Mouse (Mus musculus) kidney, adult 11 months (tissue): ENCODE data around the gene Narf.
A peak's percentile ranks its signal among the peaks of the same experiment; 100 is the strongest.

Experiments used
- DNase-seq: peaks from one replicate; pipeline ENCODE4 v3.0.0; 2022

The Narf gene

DNA sequence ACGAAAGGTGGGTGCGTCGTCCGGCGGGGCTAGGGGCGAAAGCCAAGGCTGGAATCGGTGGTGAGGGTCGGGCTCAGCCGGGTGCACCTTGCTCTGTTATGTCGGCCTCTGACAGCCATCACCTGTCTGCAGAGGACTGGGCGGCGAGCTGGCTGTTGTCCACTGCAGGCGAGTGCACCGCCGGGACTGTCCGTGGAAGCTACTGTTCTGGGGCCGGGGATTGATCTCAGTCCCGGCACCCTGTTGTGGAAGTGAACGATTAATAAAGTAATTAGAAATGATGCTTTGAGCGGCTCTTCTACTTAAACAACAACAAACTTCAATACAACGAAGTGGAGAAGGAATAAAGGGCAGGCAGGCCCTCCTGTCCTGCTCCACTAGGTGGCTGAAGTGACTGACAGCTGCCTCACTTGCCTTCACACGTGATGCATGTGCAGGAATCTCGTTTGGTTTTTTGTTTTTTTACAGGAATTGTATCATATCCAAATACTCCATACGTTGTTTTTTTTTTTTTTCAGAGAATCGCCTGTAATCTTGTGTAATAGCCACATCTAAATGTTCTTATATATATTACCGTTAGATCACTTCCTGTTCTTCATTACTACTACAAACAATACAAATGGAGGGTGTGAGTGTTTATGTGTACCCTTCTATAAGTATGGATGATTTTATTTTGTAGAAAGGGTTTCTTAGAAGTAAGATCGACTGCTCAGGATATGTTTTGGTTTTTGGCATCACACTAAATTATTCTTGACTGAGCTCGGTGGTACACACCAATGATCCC is 484 bp downstream of the Narf start:
- peak; percentile 68 for DNase-seq

DNA sequence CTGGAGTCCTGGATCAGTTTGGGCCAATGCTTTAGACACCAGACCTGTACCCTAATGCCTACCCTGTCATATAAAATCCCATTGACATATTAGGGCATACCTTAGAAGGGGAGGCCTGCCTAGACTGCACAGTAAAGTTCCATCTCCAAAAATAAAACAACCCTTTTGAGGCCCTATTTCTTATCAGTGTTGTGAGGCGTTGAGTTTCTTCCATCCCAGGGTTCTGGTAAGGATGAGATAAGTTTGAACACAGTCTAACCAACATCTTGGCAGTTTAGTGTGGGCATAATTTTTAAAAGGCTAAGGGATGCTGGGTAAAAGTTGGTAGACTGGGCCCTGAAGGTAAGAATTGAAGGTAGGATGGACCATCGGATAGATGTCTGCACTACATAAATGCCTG is 2.6 kb downstream of the Narf start:
- DNase-seq, result no peak

DNA sequence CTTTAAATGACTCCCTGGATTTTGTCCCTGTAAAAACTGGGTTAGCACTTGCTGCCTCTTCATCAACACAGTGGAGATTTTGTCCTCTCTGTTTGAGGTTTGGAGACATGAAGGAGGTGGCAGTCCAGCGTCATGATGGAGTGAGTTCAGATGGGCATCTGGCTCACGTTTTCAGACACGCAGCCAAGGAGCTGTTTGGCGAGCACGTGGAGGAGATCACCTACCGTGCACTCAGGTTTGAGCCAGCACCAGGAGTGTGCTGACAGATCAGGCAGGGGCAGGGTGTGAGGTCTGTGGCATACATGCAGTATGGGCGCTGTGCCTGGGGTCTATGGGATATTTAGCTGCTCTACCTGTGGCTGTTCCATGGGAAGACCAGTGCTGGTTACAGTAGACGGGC is 13.1 kb downstream of the Narf start:
- no peak for DNase-seq

DNA sequence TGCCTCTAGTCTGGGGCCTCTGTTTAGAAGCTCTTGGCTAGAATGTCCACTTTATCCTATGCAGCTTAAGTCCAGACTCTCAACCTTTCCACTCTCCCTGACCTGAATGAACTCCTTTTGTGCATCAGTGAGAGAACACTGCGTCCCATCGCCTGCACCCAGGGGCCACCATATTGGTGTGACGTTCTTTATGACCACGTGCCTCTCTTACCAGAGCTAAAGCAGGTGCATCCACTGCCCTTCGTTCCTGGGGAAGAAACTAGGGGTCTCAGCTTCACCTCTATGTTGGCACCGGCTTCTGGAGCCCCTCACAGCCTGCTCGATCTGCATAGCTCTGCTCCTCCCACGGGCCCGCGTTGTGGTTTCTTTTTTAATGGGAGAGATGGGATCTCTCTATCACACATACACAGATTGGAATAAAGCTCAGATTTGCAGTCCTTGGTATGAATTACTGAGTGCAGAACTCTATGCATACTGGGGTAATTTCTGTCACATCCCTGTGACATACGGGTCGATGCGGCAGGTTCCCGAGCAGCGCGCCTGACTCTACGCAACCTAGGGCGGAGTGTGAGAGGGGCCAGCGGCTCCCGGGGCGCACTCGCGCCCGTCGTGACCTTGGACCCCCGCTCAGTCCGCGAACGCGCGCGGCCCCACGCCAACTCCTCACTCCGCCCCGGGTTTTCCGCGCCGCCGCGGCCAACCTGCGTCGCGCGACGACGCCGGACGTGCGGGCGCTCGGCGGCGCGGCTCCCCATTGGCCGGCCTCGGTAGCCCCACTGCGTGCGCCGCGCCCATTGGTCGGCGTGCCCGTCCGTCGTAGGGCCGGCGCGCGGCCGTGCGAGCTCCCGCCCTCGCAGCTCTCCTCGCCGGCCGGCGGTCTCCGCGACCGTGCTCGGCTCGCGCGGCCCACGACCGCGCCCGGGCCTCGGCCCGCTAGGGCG is 22.4 kb downstream of the Narf start, which contains the start of gene Foxk2:
TSS of gene Foxk2 (plus strand) at position 831 of the 941 bp plus-strand sequence.
- DNase-seq, result peak; percentile 86

DNA sequence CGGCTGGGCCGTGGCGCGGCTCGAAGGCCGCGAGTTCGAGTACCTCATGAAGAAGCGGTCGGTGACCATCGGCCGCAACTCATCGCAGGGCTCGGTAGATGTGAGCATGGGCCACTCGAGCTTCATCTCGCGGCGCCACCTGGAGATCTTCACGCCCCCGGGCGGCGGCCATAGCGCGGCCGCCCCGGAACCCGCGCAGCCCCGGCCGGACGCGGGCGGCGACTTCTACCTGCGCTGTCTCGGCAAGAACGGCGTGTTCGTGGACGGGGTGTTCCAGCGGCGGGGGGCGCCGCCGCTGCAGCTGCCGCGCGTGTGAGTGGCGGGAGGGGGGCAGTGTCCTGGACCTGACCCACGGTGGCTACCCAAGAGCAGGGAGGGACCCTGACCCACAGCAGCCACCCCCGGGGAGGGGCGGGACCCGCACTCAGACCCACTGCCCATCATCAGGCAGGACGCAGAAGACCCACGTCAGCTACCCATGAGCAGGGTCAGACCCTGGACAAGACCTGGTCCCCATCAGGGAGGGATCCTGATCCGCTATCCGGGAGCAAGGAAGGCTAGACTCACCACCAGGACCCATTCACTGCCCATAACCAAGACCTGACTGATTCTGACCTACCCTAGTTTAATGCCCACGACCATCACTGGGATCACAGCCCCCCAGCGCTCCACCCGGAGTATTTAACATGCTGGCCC is 23.3 kb downstream of the Narf start:
- peak; percentile 34 for DNase-seq

DNA sequence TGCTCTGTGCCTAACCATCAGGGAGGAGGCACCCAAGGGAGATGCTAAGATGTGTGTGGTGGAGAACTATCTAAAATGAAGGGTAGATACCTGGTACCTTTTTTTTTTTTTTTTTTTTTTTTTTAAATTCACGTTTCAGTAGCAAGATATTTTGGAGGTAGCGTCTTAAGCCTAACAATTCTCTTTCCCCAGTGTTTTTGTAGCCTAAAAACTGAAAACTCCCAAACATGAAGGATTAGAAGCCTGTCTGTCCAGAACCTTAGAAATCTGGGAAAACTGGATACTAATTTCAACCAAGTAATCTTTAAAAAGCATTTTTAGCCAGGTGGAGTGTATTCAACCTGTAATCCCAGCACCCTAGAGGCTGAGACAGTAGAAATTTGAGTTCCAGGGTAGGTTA is 24.0 kb downstream of the Narf start:
- no peak for DNase-seq

DNA sequence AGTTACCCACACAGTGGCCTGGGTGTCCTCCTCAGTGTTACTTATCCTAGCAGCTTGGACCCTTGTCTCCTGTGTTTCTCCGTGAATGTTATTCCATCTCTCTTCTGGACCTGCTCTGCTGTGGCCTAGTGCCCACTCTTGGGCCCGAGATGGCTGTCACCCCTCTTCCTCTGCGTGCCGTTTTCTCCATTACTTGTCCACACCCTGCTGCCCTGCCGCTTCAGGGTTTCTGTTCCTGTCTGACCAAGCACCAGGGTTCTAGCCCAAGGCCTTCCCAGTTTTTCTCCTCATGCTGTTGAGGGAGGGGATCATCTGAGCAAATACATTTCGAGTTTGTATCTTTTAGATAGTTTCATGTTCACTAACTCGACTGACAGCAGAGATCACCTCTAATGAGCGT is 40.5 kb downstream of the Narf start:
- no peak for DNase-seq

DNA sequence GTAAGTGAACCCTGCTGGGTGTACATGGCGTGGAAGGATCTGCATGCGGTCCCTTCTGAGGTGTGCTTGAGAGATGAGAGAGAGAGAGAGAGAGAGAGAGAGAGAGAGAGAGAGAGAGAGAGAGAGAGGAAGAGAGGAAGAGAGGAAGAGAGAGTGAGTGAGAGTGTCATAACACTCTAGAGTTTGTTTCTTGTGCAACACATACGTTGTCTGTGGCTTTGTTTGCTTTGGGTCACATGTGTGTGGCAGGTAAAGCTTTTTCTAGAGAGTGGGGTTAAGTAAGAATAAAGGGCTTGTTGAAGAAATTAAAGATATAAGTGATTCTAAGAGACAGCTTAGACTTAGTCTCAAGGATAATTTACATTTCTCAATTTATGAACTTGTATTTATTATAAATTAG is 41.0 kb downstream of the Narf start:
- no peak for DNase-seq

DNA sequence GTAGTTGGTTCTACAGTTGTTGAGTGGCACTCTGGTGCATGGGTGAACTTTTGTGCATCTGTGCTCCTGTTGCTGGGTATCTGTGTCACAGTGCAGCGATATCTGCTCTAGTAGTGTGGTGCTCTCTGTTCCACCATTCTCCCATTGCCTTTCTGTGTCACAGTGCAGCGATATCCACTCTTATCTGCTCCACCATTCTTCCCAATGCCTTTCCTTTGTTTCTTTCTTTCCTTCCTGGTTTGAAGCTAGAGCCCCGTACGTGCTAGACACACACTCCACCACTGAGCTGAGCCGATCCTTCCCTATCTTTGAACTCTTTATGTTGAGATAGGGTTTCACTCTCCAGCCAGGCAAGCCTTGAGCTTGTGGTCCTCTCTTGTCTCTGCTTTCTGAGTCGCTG is 45.9 kb downstream of the Narf start:
- no peak for DNase-seq

DNA sequence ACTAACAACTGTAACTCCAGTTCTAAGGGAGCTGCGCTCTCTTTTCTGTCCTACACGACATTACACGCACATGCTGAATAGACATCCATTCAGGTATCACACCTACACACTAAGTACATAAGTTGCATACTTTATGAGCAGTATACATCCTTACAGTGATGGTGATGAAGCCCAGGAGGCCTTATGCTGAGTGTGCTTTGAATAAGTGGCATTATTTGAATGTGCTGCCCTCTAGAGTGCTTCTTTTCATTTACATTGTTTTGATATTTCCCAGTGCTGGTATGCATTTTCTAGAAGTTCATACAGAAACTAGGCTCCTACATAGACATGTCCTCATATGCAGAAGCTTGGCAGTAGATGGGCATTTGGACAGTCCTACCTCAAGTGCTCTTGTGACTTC is 52.8 kb downstream of the Narf start:
- no peak for DNase-seq

DNA sequence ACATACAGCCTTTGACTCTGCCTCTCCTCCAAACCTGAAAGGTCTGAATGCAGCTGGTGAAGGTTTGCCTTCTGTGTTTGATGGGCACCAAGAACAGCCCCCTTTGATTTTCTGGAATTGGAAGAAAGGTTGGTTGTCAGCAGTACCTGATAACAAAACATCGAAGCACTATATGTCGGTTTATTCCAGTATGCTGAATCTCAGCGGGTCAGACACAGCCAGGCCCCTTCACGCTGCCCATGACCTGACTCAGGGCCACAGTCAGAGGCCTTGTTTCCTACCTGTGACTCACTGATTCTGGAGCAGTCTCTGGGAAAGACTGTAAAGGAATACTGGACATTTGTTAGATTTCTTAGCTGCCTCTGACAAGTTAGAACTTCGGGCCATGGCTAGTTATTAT is 57.7 kb downstream of the Narf start:
- no peak for DNase-seq

DNA sequence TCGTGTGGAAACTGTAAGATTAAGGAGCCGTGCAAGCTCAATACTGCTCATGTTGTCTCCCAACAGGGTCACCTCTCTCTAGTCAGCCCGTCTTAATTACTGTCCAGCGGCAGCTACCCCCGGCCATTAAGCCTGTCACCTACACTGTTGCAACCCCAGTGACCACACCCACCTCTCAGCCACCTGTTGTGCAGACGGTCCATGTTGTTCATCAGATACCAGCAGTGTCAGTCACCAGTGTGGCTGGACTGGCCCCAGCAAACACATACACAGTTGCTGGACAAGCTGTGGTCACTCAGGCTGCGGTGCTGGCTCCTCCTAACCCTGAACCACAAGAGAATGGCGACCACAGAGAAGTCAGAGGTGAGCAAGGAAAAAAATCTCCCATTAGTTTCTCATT is 61.4 kb downstream of the Narf start:
- DNase-seq, result no peak

DNA sequence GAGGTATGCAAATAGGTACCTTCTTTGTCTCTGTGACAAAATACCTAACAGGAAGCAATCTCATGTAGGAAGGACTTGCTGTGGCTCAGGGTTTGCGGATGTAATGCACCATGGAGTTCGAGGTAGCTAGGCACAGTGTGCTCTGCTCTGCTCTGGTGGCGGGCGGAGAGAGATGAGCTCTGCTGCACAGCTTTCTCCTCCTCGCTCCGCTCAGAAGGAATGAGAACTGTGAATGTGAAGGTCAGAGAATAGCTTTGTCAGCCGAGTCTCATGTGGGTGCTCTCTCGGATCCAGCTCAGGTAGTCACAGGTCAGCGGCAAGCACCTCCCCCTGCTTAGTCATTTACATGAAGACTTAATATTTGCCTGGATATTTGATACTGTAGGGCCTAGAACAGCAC is 63.2 kb downstream of the Narf start:
- peak; percentile 82 for DNase-seq

DNA sequence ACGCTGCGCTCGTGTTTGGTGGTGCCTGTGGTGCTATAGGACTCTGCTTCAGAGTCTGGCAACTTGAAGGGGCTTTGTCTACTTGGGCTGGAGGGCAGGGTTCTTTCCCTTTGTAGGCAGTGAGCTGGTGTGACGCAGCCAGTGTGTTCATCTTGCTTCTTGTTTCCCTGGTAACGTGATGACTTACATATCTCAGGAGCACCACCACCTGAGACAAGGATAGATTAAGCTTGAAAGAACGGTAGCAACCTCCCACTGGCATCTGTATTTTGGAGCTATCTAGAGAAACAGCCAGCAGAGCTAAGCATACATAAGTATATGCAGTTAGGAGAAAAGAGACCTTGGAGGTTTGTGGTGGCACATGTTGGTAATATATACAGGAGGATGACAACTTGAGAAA is 68.3 kb downstream of the Narf start:
- DNase-seq, result no peak
